ENCODE assay signal across 13 mouse cellular contexts in the genomic region with DNA sequence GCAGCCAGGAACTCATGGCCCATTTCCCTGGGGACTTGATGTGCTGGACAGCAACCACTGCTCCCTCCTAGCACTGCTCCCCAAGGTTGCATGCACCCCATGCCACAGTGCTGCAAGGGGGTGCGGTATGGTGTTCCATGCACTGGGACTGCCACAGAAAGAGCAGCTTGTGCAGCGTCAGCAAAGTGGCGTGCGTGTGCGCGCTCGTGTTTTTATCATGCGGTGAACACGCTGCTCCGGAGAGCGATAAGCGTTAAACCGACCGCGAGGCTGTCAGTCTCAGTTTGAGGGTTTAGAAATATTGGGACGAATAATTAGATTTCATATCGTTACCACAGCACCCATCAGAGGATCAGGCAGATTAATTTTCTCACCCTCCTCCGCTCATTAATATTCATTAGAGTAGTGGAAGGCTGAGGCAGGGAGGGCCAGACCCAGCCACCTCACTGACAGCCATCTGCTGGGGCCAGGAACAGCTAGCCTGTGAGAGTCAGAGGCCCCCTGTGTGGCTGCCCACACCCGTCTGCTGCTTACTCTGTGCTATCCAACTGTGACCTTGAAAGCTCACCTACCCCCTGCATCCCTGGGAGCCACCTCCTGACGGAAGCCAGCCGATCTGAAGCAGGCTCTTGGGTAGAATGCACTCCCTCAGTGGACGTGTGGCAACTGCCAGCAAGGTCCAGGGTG. TPM values are rescaled to one million over a fixed set of nuclear protein-coding genes. Genes with fewer than 3 reads are reported as not detected.
A peak's percentile ranks its signal among the peaks of the same experiment; 100 is the strongest.
DNase-seq lines count a peak whose midpoint lies in the region; ATAC-seq and TF ChIP-seq lines count a peak whose summit lies in the region.
"Had no signal": no experiment of that assay in that cellular context is flagged by ENCODE, and none has a peak within 500 bp of the region (broad histone marks: within the 10 kb centered on the region; RNA-seq: fewer than 3 reads in every experiment).

No protein-coding gene starts in this region.

- H3K9me3 ChIP-seq in kidney, embryonic 15.5 days (replicated peaks), result no peaks in the 10 kb centered on the region
- no peaks in the 10 kb centered on the region for H3K9me3 ChIP-seq in hindbrain, embryonic 10.5 days
- peaks cover 5% of the 10 kb centered on the region for H3K9me3 ChIP-seq in liver, embryonic 13.5 days (replicated peaks)

- TF ChIP-seq CTCF in small intestine, adult 2 months (IDR thresholded peaks at IDR 0.05; ENCODE audit: extremely low read depth, insufficient read length, insufficient replicate concordance, low read depth, low read length), result no peak

- H3K4me2 ChIP-seq in kidney, embryonic 15.5 days, result no peak overlapping the region
- H3K4me2 ChIP-seq in liver, embryonic 13.5 days, result peak overlapping the region; percentile 52

- no peak for ATAC-seq in kidney, embryonic 15.5 days (replicated peaks; ENCODE audit: low FRiP score)
- ATAC-seq in liver, embryonic 13.5 days (ENCODE audit: low read depth), result peak; percentile 52

- no peak for TF ChIP-seq POLR2A in small intestine, adult 2 months (IDR thresholded peaks at IDR 0.05; ENCODE audit: low read depth, low read length)

- H3K4me1 ChIP-seq in kidney, embryonic 15.5 days, result peaks cover 51% of the 10 kb centered on the region
- peaks cover 73% of the 10 kb centered on the region for H3K4me1 ChIP-seq in hindbrain, embryonic 10.5 days (replicated peaks)
- peaks cover 89% of the 10 kb centered on the region for H3K4me1 ChIP-seq in liver, embryonic 13.5 days (replicated peaks)
- H3K4me1 ChIP-seq in small intestine, adult 2 months (ENCODE audit: control insufficient read depth, insufficient read depth, insufficient read length, low read length), result peaks cover 17% of the 10 kb centered on the region

- no peak overlapping the region for H3K9ac ChIP-seq in kidney, embryonic 15.5 days
- peak overlapping the region; percentile 75 for H3K9ac ChIP-seq in liver, embryonic 13.5 days

- DNase-seq in kidney, adult 11 months, result no peak
- no peak for DNase-seq in hindbrain, embryonic 10.5 days (ENCODE audit: low spot score)
- peak; percentile 57 for DNase-seq in liver, embryonic 13.5 days
- no peak for DNase-seq in thymus, adult 18-20 months
- no peak for DNase-seq in spleen, adult 18-20 months
- no peak for DNase-seq in thymus, postnatal 4 days
- DNase-seq: adrenal gland, postnatal 14 days; gastrocnemius, postnatal 14 days; kidney, postnatal 4 days; lung, postnatal 14 days; thymus, postnatal 14 days had no signal

- H3K27me3 ChIP-seq in kidney, embryonic 15.5 days, result peaks cover 7% of the 10 kb centered on the region
- peaks cover 58% of the 10 kb centered on the region for H3K27me3 ChIP-seq in hindbrain, embryonic 10.5 days (ENCODE audit: insufficient read depth, poor library complexity, severe bottlenecking)
- H3K27me3 ChIP-seq in liver, embryonic 13.5 days, result no peaks in the 10 kb centered on the region
- no peaks in the 10 kb centered on the region for H3K27me3 ChIP-seq in small intestine, adult 2 months (ENCODE audit: control insufficient read depth, insufficient read depth, low read length)

- no peak overlapping the region for H3K4me3 ChIP-seq in kidney, embryonic 15.5 days (replicated peaks)
- no peak overlapping the region for H3K4me3 ChIP-seq in hindbrain, embryonic 10.5 days
- peak overlapping the region; percentile 20 for H3K4me3 ChIP-seq in liver, embryonic 13.5 days (replicated peaks)
- no peak overlapping the region for H3K4me3 ChIP-seq in small intestine, adult 2 months (ENCODE audit: low read depth, low read length)

- peaks cover 21% of the 10 kb centered on the region for H3K36me3 ChIP-seq in kidney, embryonic 15.5 days
- H3K36me3 ChIP-seq in hindbrain, embryonic 10.5 days, result peaks cover 22% of the 10 kb centered on the region
- peaks cover 99% of the 10 kb centered on the region for H3K36me3 ChIP-seq in liver, embryonic 13.5 days
- H3K36me3 ChIP-seq in small intestine, adult 2 months (ENCODE audit: control insufficient read depth, insufficient read depth, low read length), result peaks cover 26% of the 10 kb centered on the region

- WGBS in kidney, embryonic 15.5 days, result 81% methylated on average over 22 of the region's 22 CpGs
- WGBS in hindbrain, embryonic 10.5 days, result 77% methylated on average over 22 of the region's 22 CpGs
- 40% methylated on average over 22 of the region's 22 CpGs for WGBS in liver, embryonic 13.5 days (ENCODE audit: insufficient replicate concordance)
- WGBS in small intestine, adult 2 months, result 82% methylated on average over 22 of the region's 22 CpGs

- peak overlapping the region; percentile 72; the same call in 1 of the 2 replicates for H3K27ac ChIP-seq in kidney, embryonic 15.5 days
- peak overlapping the region; percentile 53 for H3K27ac ChIP-seq in hindbrain, embryonic 10.5 days
- H3K27ac ChIP-seq in liver, embryonic 13.5 days, result peak overlapping the region; percentile 97
- H3K27ac ChIP-seq in small intestine, adult 2 months (ENCODE audit: insufficient read depth, low read depth, low read length), result peak overlapping the region; percentile 79

RNA-seq across cellular contexts. Expression of gene Trhr2, which starts 30.9 kb away (rescaled TPM):
- polyA plus RNA-seq in kidney, embryonic 15.5 days (2015; fragmentation: Nextera tagmentation; extraction: Ambion mirVana), result not detected in 2 replicates
- polyA plus RNA-seq in hindbrain, embryonic 10.5 days (2016; fragmentation: Nextera tagmentation; extraction: Ambion mirVana), result not detected in 2 replicates
- not detected in 2 replicates for polyA plus RNA-seq in liver, embryonic 13.5 days (2015; fragmentation: Nextera tagmentation; extraction: Ambion mirVana)
- 0.09 and 0.13 TPM in 2 replicates for polyA plus RNA-seq in small intestine, adult 2 months (2012; rRNA removed)

RNA-seq across cellular contexts. Expression of gene Zc3h18, which starts 46.7 kb away (rescaled TPM):
- 53.2 and 53.9 TPM in 2 replicates for polyA plus RNA-seq in kidney, embryonic 15.5 days (2015; fragmentation: Nextera tagmentation; extraction: Ambion mirVana)
- polyA plus RNA-seq in hindbrain, embryonic 10.5 days (2016; fragmentation: Nextera tagmentation; extraction: Ambion mirVana), result 67.6 and 75.0 TPM in 2 replicates
- polyA plus RNA-seq in liver, embryonic 13.5 days (2015; fragmentation: Nextera tagmentation; extraction: Ambion mirVana), result 30.2 and 35.0 TPM in 2 replicates
- 13.6 and 23.3 TPM in 2 replicates for polyA plus RNA-seq in small intestine, adult 2 months (2012; rRNA removed)

RNA-seq across cellular contexts. Expression of gene Zfpm1, which starts 47.8 kb away (rescaled TPM):
- 2.2 and 2.4 TPM in 2 replicates for polyA plus RNA-seq in kidney, embryonic 15.5 days (2015; fragmentation: Nextera tagmentation; extraction: Ambion mirVana)
- polyA plus RNA-seq in hindbrain, embryonic 10.5 days (2016; fragmentation: Nextera tagmentation; extraction: Ambion mirVana), result 1.6 and 2.4 TPM in 2 replicates
- polyA plus RNA-seq in liver, embryonic 13.5 days (2015; fragmentation: Nextera tagmentation; extraction: Ambion mirVana), result 10.0 and 11.7 TPM in 2 replicates
- polyA plus RNA-seq in small intestine, adult 2 months (2012; rRNA removed), result 153 and 187 TPM in 2 replicates

Comparison
In these comparisons a context has a peak if more than half of its experiments do, and no peak if none do; other contexts are left out.
1. RNA of gene Zfpm1, which starts 47.8 kb away (polyA plus RNA-seq): 153 to 187 TPM in small intestine, adult 2 months; 10.0 to 11.7 TPM in liver, embryonic 13.5 days, 2.2 to 2.4 TPM in kidney, embryonic 15.5 days and 1.6 to 2.4 TPM in hindbrain, embryonic 10.5 days; every median in the first group is over 10 times any median in the second.
2. Peak in every context shown above with its lines, with median percentiles within 50 percentile points of each other: H3K27ac ChIP-seq.